Mouse (Mus musculus): ENCODE results near the gene Crtac1. TPM values are rescaled to one million over a fixed set of nuclear protein-coding genes. Genes with fewer than 3 reads are reported as not detected.

Gene Crtac1
- total RNA-seq (2012; rRNA removed), result 2.0 and 3.4 TPM in 2 replicates

DNA sequence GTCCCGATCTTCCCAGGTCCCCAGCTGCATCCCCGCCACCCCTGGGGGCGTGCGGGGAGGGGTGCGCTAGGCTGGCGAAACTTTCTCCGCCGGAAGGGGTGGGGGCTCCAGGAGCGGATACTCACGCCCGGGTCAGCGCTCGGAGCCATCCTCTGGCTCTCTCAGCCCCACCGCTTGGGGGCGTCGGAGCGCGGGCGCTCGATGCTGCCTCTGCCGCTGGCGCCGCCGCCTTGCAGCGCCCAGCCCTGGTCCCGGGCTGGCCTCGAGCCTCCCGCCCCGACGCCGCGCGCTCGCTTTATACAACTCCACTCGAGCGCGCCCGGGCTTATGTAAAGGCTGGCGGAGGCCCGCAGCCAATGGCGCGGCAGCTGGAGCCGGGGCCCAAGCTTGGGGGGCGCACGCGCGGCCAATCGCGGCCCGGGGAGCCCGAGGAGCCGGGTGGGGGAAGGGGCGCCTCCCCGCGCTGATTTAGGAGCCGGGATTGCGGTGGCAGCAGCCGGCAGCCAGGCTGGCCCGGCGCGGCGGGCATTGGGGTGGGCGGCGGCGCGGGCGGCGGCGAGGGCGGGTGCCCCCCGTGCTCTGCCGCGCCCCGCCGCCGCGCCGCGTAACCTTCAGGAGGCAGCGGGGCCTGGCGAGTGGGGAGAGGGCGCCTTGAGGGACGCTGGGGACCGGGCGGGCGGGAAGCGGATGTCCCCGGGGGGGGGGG lies at the start of gene Crtac1:
Crtac1 (minus strand) TSS at position 299 of the 706 bp plus-strand sequence.
- Histone ChIP-seq H3K9ac (ENCODE audit: insufficient read depth, low read depth, low read length, poor library complexity, severe bottlenecking) (peak within 1 kb of the TSS; percentile 82), H3K36me3 (ENCODE audit: control insufficient read depth, insufficient read depth, low read length, poor library complexity, severe bottlenecking) (no peaks in the 10 kb centered on the region), H3K4me3 (ENCODE audit: insufficient read depth in 1 of 2, low read depth in 1 of 2, low read length in 2 of 2, poor library complexity in 1 of 2, severe bottlenecking in 1 of 2) (peak within 1 kb of the TSS; percentile 67 to 80), H3K9me3 (ENCODE audit: control insufficient read depth, insufficient read depth, low read depth, low read length) (no peaks in the 10 kb centered on the region), H3K27ac (ENCODE audit: insufficient read depth, low read depth, low read length, poor library complexity, severe bottlenecking) (no peak within 1 kb of the TSS), H3K4me1 (ENCODE audit: control insufficient read depth in 2 of 2, insufficient read depth in 2 of 2, low read length in 2 of 2, poor library complexity in 1 of 2) (no peaks in the 10 kb centered on the region; a peak in 1 of 4 replicates)
- TF ChIP-seq CHD2 (IDR thresholded peaks at IDR 0.05; ENCODE audit: low read depth, low read length) (no peak), HCFC1 (IDR thresholded peaks at IDR 0.05; ENCODE audit: borderline replicate concordance, insufficient read depth, low read length) (no peak), ZNF384 (IDR thresholded peaks at IDR 0.05; ENCODE audit: low read depth, low read length) (no peak), MAFK (IDR thresholded peaks at IDR 0.05; ENCODE audit: insufficient read depth, low read depth, low read length) (no peak)
- no peak for DNase-seq (ENCODE audit: low read depth, low spot score)
- in situ Hi-C loops (cut with MboI; ENCODE audit: low sequenced_read_pairs in 2 of 2, unreplicated experiment in 2 of 2), result no loop called here

DNA sequence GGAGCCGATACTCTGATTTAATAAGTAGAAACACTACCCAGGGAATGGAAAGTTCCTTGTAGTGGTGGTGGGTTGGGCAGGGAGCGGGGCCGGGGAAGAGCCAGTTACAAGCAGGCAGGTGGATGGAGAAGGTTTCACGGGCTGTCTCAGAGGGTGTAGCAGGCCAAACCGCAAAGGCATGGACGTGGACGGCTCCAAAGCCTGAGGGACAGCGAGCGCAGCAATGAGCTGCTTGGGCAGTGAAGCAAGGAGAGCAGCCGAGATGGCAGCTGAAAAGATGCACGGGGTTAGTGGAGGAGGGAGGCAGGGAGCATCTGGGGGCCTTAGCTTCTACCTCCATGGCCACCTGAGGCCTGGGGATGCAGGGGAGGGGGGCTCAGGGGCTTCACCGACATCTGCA lies 46.7 kb upstream of the Crtac1 start:
- no peak overlapping the region for H3K27ac ChIP-seq (ENCODE audit: insufficient read depth, low read depth, low read length, poor library complexity, severe bottlenecking)
- H3K4me1 ChIP-seq (ENCODE audit: control insufficient read depth in 2 of 2, insufficient read depth in 2 of 2, low read length in 2 of 2, poor library complexity in 1 of 2), result no peaks in the 10 kb centered on the region
- H3K9me3 ChIP-seq (ENCODE audit: control insufficient read depth, insufficient read depth, low read depth, low read length), result no peaks in the 10 kb centered on the region
- in situ Hi-C loops (cut with MboI; ENCODE audit: low sequenced_read_pairs in 2 of 2, unreplicated experiment in 2 of 2), result no loop called here
- H3K36me3 ChIP-seq (ENCODE audit: control insufficient read depth, insufficient read depth, low read length, poor library complexity, severe bottlenecking), result no peaks in the 10 kb centered on the region
- H3K4me3 ChIP-seq (ENCODE audit: insufficient read depth in 1 of 2, low read depth in 1 of 2, low read length in 2 of 2, poor library complexity in 1 of 2, severe bottlenecking in 1 of 2), result no peak overlapping the region
- no peak overlapping the region for H3K9ac ChIP-seq (ENCODE audit: insufficient read depth, low read depth, low read length, poor library complexity, severe bottlenecking)
- no peak for DNase-seq (ENCODE audit: low read depth, low spot score)
- TF ChIP-seq CHD2 (IDR thresholded peaks at IDR 0.05; ENCODE audit: low read depth, low read length) (no peak), HCFC1 (IDR thresholded peaks at IDR 0.05; ENCODE audit: borderline replicate concordance, insufficient read depth, low read length) (no peak), ZNF384 (IDR thresholded peaks at IDR 0.05; ENCODE audit: low read depth, low read length) (no peak), MAFK (IDR thresholded peaks at IDR 0.05; ENCODE audit: insufficient read depth, low read depth, low read length) (no peak), ZC3H11A (IDR thresholded peaks at IDR 0.05; ENCODE audit: borderline replicate concordance, low read depth, low read length) (no peak)

DNA sequence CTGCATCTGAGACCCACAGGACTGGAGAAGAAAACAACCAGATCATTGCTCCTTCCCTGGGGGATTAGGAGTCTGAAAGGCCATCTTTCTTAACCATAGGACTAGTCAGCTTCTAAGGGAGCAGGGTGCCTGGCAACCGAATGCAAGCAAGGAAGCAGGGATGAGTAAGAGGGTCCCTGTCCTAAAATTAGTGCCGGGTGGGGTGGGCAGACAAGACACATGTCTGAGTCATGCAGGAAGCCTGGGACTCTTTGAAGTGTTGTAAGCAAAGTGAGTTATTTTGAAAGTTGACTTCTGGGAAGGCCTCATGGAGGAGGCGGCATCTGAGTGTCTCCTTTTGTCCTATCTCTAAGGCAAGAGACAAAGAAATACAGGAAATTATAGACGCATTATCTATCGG lies 46.2 kb upstream of the Crtac1 start:
- Histone ChIP-seq H3K27ac (ENCODE audit: insufficient read depth, low read depth, low read length, poor library complexity, severe bottlenecking) (no peak overlapping the region), H3K4me1 (ENCODE audit: control insufficient read depth in 2 of 2, insufficient read depth in 2 of 2, low read length in 2 of 2, poor library complexity in 1 of 2) (no peaks in the 10 kb centered on the region), H3K36me3 (ENCODE audit: control insufficient read depth, insufficient read depth, low read length, poor library complexity, severe bottlenecking) (no peaks in the 10 kb centered on the region), H3K9ac (ENCODE audit: insufficient read depth, low read depth, low read length, poor library complexity, severe bottlenecking) (no peak overlapping the region), H3K4me3 (ENCODE audit: insufficient read depth in 1 of 2, low read depth in 1 of 2, low read length in 2 of 2, poor library complexity in 1 of 2, severe bottlenecking in 1 of 2) (no peak overlapping the region), H3K9me3 (ENCODE audit: control insufficient read depth, insufficient read depth, low read depth, low read length) (no peaks in the 10 kb centered on the region)
- TF ChIP-seq CHD2 (IDR thresholded peaks at IDR 0.05; ENCODE audit: low read depth, low read length) (no peak), ZC3H11A (IDR thresholded peaks at IDR 0.05; ENCODE audit: borderline replicate concordance, low read depth, low read length) (no peak), ZNF384 (IDR thresholded peaks at IDR 0.05; ENCODE audit: low read depth, low read length) (no peak), MAFK (IDR thresholded peaks at IDR 0.05; ENCODE audit: insufficient read depth, low read depth, low read length) (no peak), HCFC1 (IDR thresholded peaks at IDR 0.05; ENCODE audit: borderline replicate concordance, insufficient read depth, low read length) (no peak)
- in situ Hi-C loops (cut with MboI; ENCODE audit: low sequenced_read_pairs in 2 of 2, unreplicated experiment in 2 of 2), result no loop called here
- no peak for DNase-seq (ENCODE audit: low read depth, low spot score)

DNA sequence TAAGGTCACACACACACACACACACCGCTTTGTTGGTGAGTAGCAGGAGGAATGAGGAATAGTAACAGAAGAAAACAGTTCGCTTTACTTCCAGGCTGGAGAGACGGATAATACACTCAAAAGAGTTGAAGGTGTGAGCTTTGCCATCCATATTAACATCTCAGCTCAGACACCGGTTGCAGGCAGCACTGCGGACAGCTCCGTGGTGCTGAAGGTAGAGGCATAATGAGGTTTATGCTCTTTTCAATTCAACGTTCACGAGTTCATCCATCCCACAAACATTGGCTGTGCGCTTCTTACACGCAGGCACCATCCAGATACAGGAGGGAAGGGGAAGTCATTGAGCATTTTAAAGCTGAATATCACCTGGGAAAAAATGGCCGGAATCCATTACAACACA lies 41.2 kb upstream of the Crtac1 start:
- TF ChIP-seq HCFC1 (IDR thresholded peaks at IDR 0.05; ENCODE audit: borderline replicate concordance, insufficient read depth, low read length) (no peak), ZC3H11A (IDR thresholded peaks at IDR 0.05; ENCODE audit: borderline replicate concordance, low read depth, low read length) (no peak), ZNF384 (IDR thresholded peaks at IDR 0.05; ENCODE audit: low read depth, low read length) (no peak), MAFK (IDR thresholded peaks at IDR 0.05; ENCODE audit: insufficient read depth, low read depth, low read length) (no peak), CHD2 (IDR thresholded peaks at IDR 0.05; ENCODE audit: low read depth, low read length) (no peak)
- DNase-seq (ENCODE audit: low read depth, low spot score), result peak; percentile 24
- in situ Hi-C loops (cut with MboI; ENCODE audit: low sequenced_read_pairs in 2 of 2, unreplicated experiment in 2 of 2), result no loop called here
- Histone ChIP-seq H3K4me3 (ENCODE audit: insufficient read depth in 1 of 2, low read depth in 1 of 2, low read length in 2 of 2, poor library complexity in 1 of 2, severe bottlenecking in 1 of 2) (no peak overlapping the region), H3K27ac (ENCODE audit: insufficient read depth, low read depth, low read length, poor library complexity, severe bottlenecking) (no peak overlapping the region), H3K4me1 (ENCODE audit: control insufficient read depth in 2 of 2, insufficient read depth in 2 of 2, low read length in 2 of 2, poor library complexity in 1 of 2) (no peaks in the 10 kb centered on the region), H3K9me3 (ENCODE audit: control insufficient read depth, insufficient read depth, low read depth, low read length) (no peaks in the 10 kb centered on the region), H3K36me3 (ENCODE audit: control insufficient read depth, insufficient read depth, low read length, poor library complexity, severe bottlenecking) (no peaks in the 10 kb centered on the region), H3K9ac (ENCODE audit: insufficient read depth, low read depth, low read length, poor library complexity, severe bottlenecking) (no peak overlapping the region)

Measured in ES-E14 (cell line).